Mouse (Mus musculus) forebrain, embryonic 11.5 days (tissue): ENCODE measurements around the gene Armc6. TPM values are rescaled to one million over a fixed set of nuclear protein-coding genes. Genes with fewer than 3 reads are reported as not detected.

Experiments used
- ATAC-seq: fragments of 200-750 bp; cut with Nextera tagmentation; replicated peaks from 2 replicates; pipeline ENCODE4 v1.8.0; 2017; ENCODE audit warnings: moderate TSS enrichment; ENCODE audit not compliant: low FRiP score
- DNase-seq: peaks from one replicate; pipeline ENCODE4 v3.0.0-alpha.2; 2017; ENCODE audit warnings: low spot score
- H3K27ac ChIP-seq: fragments of 300-500 bp; sonication (generic); 2 replicates; pipeline ENCODE4 v1.5.1; 2014; ENCODE audit warnings: low read depth, low read length
- H3K27me3 ChIP-seq: fragments of 300-500 bp; sonication (generic); 2 replicates; pipeline ENCODE4 v1.6.1; 2014; ENCODE audit warnings: mild to moderate bottlenecking, low read length, mixed read lengths; ENCODE audit not compliant: control insufficient read depth, insufficient read depth
- H3K36me3 ChIP-seq: fragments of 300-500 bp; sonication (generic); 2 replicates; pipeline ENCODE4 v1.6.1; 2014; ENCODE audit warnings: mild to moderate bottlenecking, low read length, moderate library complexity, mixed read lengths; ENCODE audit not compliant: control insufficient read depth, insufficient read depth
- H3K4me1 ChIP-seq: fragments of 300-500 bp; sonication (generic); replicated peaks from 2 replicates; pipeline ENCODE4 v1.6.1; 2014; ENCODE audit warnings: low read length, mixed read lengths; ENCODE audit not compliant: control insufficient read depth, insufficient read depth
- H3K4me2 ChIP-seq: fragments of 300-500 bp; sonication (generic); 2 replicates; pipeline ENCODE4 v1.6.1; 2014; ENCODE audit warnings: low read depth, mild to moderate bottlenecking, low read length, moderate library complexity, mixed read lengths; ENCODE audit not compliant: severe bottlenecking
- H3K4me3 ChIP-seq: fragments of 300-500 bp; sonication (generic); 2 replicates; pipeline ENCODE4 v1.5.1; 2014; ENCODE audit warnings: low read depth, low read length
- H3K9ac ChIP-seq: fragments of 300-500 bp; sonication (generic); 2 replicates; pipeline ENCODE4 v1.6.1; 2014; ENCODE audit warnings: low read length
- H3K9me3 ChIP-seq: fragments of 300-500 bp; sonication (generic); 2 replicates; pipeline ENCODE4 v1.6.1; 2016; ENCODE audit warnings: low read length, mixed read lengths; ENCODE audit not compliant: control insufficient read depth
- WGBS: fragments of 180-500 bp; shearing (Covaris S2); extraction: QIAGEN DNeasy Blood & Tissue Kit; methylation state at CpG from one replicate; pipeline ENCODE4 v1.1.7; 2014; 5-methylcytosine and 5-hydroxymethylcytosine counted together
- polyA plus RNA-seq: library from polyadenylated mRNA; unstranded; fragments of >200 nt; fragmentation: Nextera tagmentation; extraction: Ambion mirVana; gene quantifications from 2 replicates; pipeline ENCODE4 v1.2.1, GENCODE M21; 2014

Armc6 gene
- polyA plus RNA-seq: 31.2 and 35.7 TPM in 2 replicates

GRCm38 (mm10) chr8:70234080-70234780, at the start of gene Armc6, which contains the start of gene Sugp2:
Gene Armc6 (minus strand): TSS chr8:70234466.
Gene Sugp2 (plus strand): TSS chr8:70234226.
- no peaks in the 10 kb centered on the region for H3K27me3 ChIP-seq
- peak within 1 kb of the TSS; percentile 78 for H3K27ac ChIP-seq
- H3K36me3 ChIP-seq: peaks cover 12% of the 10 kb centered on the region; the same call in 1 of the 2 replicates
- ATAC-seq: peak; percentile 96
- H3K4me1 ChIP-seq: peaks cover 10% of the 10 kb centered on the region
- DNase-seq: peak; percentile 95
- peak within 1 kb of the TSS; percentile 67 for H3K4me3 ChIP-seq
- WGBS: under 1% methylated on average over 66 of the region's 67 CpGs
- H3K9me3 ChIP-seq: no peaks in the 10 kb centered on the region
- H3K4me2 ChIP-seq: peak within 1 kb of the TSS; percentile 98
- H3K9ac ChIP-seq: peak within 1 kb of the TSS; percentile 80

- peak overlapping the region; percentile 78 for H3K4me2 ChIP-seq
- WGBS: 1% methylated on average over 47 of the region's 55 CpGs
- H3K27ac ChIP-seq: peak overlapping the region; percentile 76
Measured at GRCm38 (mm10) chr8:70283136-70284077, 49.1 kb upstream of the Armc6 start.

GRCm38 (mm10) chr8:70282603-70283135, 48.4 kb upstream of the Armc6 start, which contains the start of gene Homer3:
Gene Homer3 (plus strand): TSS chr8:70282827.
- peaks cover 25% of the 10 kb centered on the region for H3K36me3 ChIP-seq
- peak within 1 kb of the TSS; percentile 78 for H3K4me2 ChIP-seq
- H3K9ac ChIP-seq: peak within 1 kb of the TSS; percentile 98
- under 1% methylated on average over 32 of the region's 36 CpGs for WGBS
- H3K4me1 ChIP-seq: 0 out of 2 replicates have a peak, but pooled peaks cover 3% of the 10 kb centered on the region
- ATAC-seq (peak; percentile 92), DNase-seq (peak; percentile 95)
- H3K9me3 ChIP-seq: peaks cover 2% of the 10 kb centered on the region; the same call in 1 of the 2 replicates
- peak within 1 kb of the TSS; percentile 76 for H3K27ac ChIP-seq
- no peaks in the 10 kb centered on the region for H3K27me3 ChIP-seq
- H3K4me3 ChIP-seq: peak within 1 kb of the TSS; percentile 94

More at GRCm38 (mm10) chr8:70283136-70284077, 49.1 kb upstream of the Armc6 start:
- DNase-seq (peak; percentile 66), ATAC-seq (peak; percentile 72)
- Histone ChIP-seq H3K27me3 (no peaks in the 10 kb centered on the region), H3K4me1 (0 out of 2 replicates have a peak, but pooled peaks cover 3% of the 10 kb centered on the region), H3K4me3 (peak overlapping the region; percentile 94), H3K9ac (peak overlapping the region; percentile 98), H3K36me3 (peaks cover 25% of the 10 kb centered on the region), H3K9me3 (peaks cover 2% of the 10 kb centered on the region; the same call in 1 of the 2 replicates)

GRCm38 (mm10) chr8:70281001-70281400, 46.7 kb upstream of the Armc6 start:
- Histone ChIP-seq H3K9ac (no peak overlapping the region), H3K4me3 (no peak overlapping the region), H3K27ac (no peak overlapping the region), H3K4me2 (no peak overlapping the region), H3K4me1 (0 out of 2 replicates have a peak, but pooled peaks cover 3% of the 10 kb centered on the region), H3K36me3 (peaks cover 13% of the 10 kb centered on the region), H3K9me3 (no peaks in the 10 kb centered on the region; the same call in 1 of the 2 replicates), H3K27me3 (no peaks in the 10 kb centered on the region)
- WGBS: 39% methylated on average over 3 of the region's 3 CpGs
- DNase-seq (no peak), ATAC-seq (no peak)

GRCm38 (mm10) chr8:70279266-70279665, 45.0 kb upstream of the Armc6 start:
- Histone ChIP-seq H3K4me1 (no peaks in the 10 kb centered on the region), H3K27ac (no peak overlapping the region), H3K36me3 (no peaks in the 10 kb centered on the region), H3K4me3 (no peak overlapping the region), H3K9me3 (no peaks in the 10 kb centered on the region), H3K9ac (no peak overlapping the region), H3K4me2 (no peak overlapping the region), H3K27me3 (no peaks in the 10 kb centered on the region)
- DNase-seq: no peak
- WGBS: 65% methylated on average over 8 of the region's 8 CpGs
- ATAC-seq: no peak

GRCm38 (mm10) chr8:70278175-70278574, 43.9 kb upstream of the Armc6 start:
- Histone ChIP-seq H3K9ac (no peak overlapping the region), H3K9me3 (no peaks in the 10 kb centered on the region), H3K36me3 (no peaks in the 10 kb centered on the region), H3K4me2 (no peak overlapping the region), H3K4me3 (no peak overlapping the region), H3K27me3 (no peaks in the 10 kb centered on the region), H3K4me1 (no peaks in the 10 kb centered on the region), H3K27ac (no peak overlapping the region)
- no peak for ATAC-seq
- WGBS: 70% methylated on average over 15 of the region's 15 CpGs
- no peak for DNase-seq

- no peak overlapping the region for H3K4me3 ChIP-seq
- 93% methylated on average over 3 of the region's 3 CpGs for WGBS
- no peak overlapping the region for H3K4me2 ChIP-seq
- H3K27ac ChIP-seq: no peak overlapping the region
- ATAC-seq (no peak), DNase-seq (no peak)
- H3K4me1 ChIP-seq: no peaks in the 10 kb centered on the region
- H3K27me3 ChIP-seq: no peaks in the 10 kb centered on the region
- no peaks in the 10 kb centered on the region for H3K36me3 ChIP-seq
- no peaks in the 10 kb centered on the region for H3K9me3 ChIP-seq
- no peak overlapping the region for H3K9ac ChIP-seq
Measured at GRCm38 (mm10) chr8:70276476-70276875, 42.2 kb upstream of the Armc6 start.

- Histone ChIP-seq H3K36me3 (no peaks in the 10 kb centered on the region), H3K9ac (no peak overlapping the region), H3K4me1 (no peaks in the 10 kb centered on the region), H3K27me3 (no peaks in the 10 kb centered on the region), H3K27ac (no peak overlapping the region), H3K9me3 (no peaks in the 10 kb centered on the region), H3K4me2 (no peak overlapping the region), H3K4me3 (no peak overlapping the region)
- ATAC-seq (no peak), DNase-seq (no peak)
Measured at GRCm38 (mm10) chr8:70274350-70274749, 40.1 kb upstream of the Armc6 start.
